Mouse (Mus musculus) CH12.LX (cell line): ENCODE measurements around the gene Prkce. TPM values are rescaled to one million over a fixed set of nuclear protein-coding genes. Genes with fewer than 3 reads are reported as not detected.

Experiments
- DNase-seq: peaks from one replicate; pipeline ENCODE4 v3.0.0-alpha.2; 2013; ENCODE audit errors: extremely low read depth
- H3K27ac ChIP-seq: 2 replicates; pipeline ENCODE4 v1.5.1; 2012; ENCODE audit warnings: low read depth, mild to moderate bottlenecking, control low read depth, moderate library complexity; ENCODE audit not compliant: insufficient read depth
- H3K27me3 ChIP-seq: replicated peaks from 2 replicates; pipeline ENCODE3; 2012; ENCODE audit warnings: inconsistent platforms
- H3K36me3 ChIP-seq, 2 experiments: replicated peaks in 1 of 2; 2 replicates each; pipeline versions ENCODE3 to v1.6.1; 2012; ENCODE audit warnings: inconsistent platforms in 1 of 2, low read length in 1 of 2, mild to moderate bottlenecking in 1 of 2, mixed read lengths in 1 of 2, moderate library complexity in 1 of 2; ENCODE audit not compliant: control insufficient read depth in 1 of 2, insufficient read depth in 1 of 2
- H3K4me1 ChIP-seq, 2 experiments: 2 replicates each; pipeline ENCODE4 v1.6.1; 2012; ENCODE audit warnings: inconsistent platforms in 1 of 2, moderate library complexity in 1 of 2; ENCODE audit not compliant: insufficient read depth in 2 of 2, control insufficient read depth in 1 of 2
- H3K4me2 ChIP-seq: 2 replicates; pipeline ENCODE4 v1.6.1; 2012; ENCODE audit warnings: low read depth, mild to moderate bottlenecking, control low read depth; ENCODE audit not compliant: poor library complexity, insufficient read depth, severe bottlenecking
- H3K4me3 ChIP-seq, 3 experiments: fragments of 150-350 bp in 1 of 3; sonication (generic) in 1 of 3; replicated peaks in 1 of 3; 2 replicates each; pipeline versions ENCODE3 to v1.5.1; 2011 to 2012; ENCODE audit warnings: low read depth in 2 of 3, low read length in 2 of 3, mild to moderate bottlenecking in 2 of 3, moderate library complexity in 2 of 3, control low read depth in 1 of 3, improper control_type of control experiment in 1 of 3, inconsistent platforms in 1 of 3, mixed read lengths in 1 of 3; ENCODE audit not compliant: poor library complexity in 1 of 3
- H3K79me2 ChIP-seq: replicated peaks from 2 replicates; pipeline ENCODE4 v1.6.1; 2012; ENCODE audit warnings: mild to moderate bottlenecking, moderate library complexity; ENCODE audit not compliant: control insufficient read depth, poor library complexity, insufficient read depth, severe bottlenecking; ENCODE audit errors: extremely low read depth
- H3K9ac ChIP-seq: 2 replicates; pipeline ENCODE4 v1.6.1; 2012; ENCODE audit warnings: low read depth, mild to moderate bottlenecking, control low read depth, moderate library complexity; ENCODE audit not compliant: insufficient read depth
- H3K9me3 ChIP-seq: replicated peaks from 2 replicates; pipeline ENCODE3; 2012; ENCODE audit warnings: low read length, inconsistent platforms, mixed read lengths
- E2F4 ChIP-seq: IDR thresholded peaks from 2 replicates; pipeline ENCODE4 v1.6.1; 2011; ENCODE audit warnings: low read depth, low read length, improper control_type of control experiment; ENCODE audit not compliant: insufficient replicate concordance
- ELF1 ChIP-seq: IDR thresholded peaks from 2 replicates; pipeline ENCODE4 v1.6.1; 2014; ENCODE audit warnings: low read depth, mild to moderate bottlenecking, inconsistent platforms, low read length, improper control_type of control experiment
- EP300 ChIP-seq: IDR thresholded peaks from 2 replicates; pipeline ENCODE4 v1.6.1; 2011; ENCODE audit warnings: low read length, improper control_type of control experiment
- ETS1 ChIP-seq: conservative IDR thresholded peaks from 2 replicates; pipeline ENCODE4 v1.6.1; 2012; ENCODE audit warnings: low read depth, mild to moderate bottlenecking, inconsistent platforms, low read length, improper control_type of control experiment, moderate library complexity
- IRF4 ChIP-seq: IDR thresholded peaks from 2 replicates; pipeline ENCODE4 v1.6.1; 2014; ENCODE audit warnings: low read depth, mild to moderate bottlenecking, inconsistent platforms, low read length, improper control_type of control experiment
- KAT2A ChIP-seq: IDR thresholded peaks from 2 replicates; pipeline ENCODE4 v1.6.1; 2012; ENCODE audit warnings: low read length, improper control_type of control experiment, inconsistent platforms; ENCODE audit not compliant: insufficient replicate concordance
- MAFK ChIP-seq: IDR thresholded peaks from 2 replicates; pipeline ENCODE4 v1.6.1; 2011; ENCODE audit warnings: low read length, improper control_type of control experiment; ENCODE audit not compliant: insufficient replicate concordance
- MAX ChIP-seq: IDR thresholded peaks from 2 replicates; pipeline ENCODE4 v1.6.1; 2011; ENCODE audit warnings: low read length, improper control_type of control experiment
- MEF2A ChIP-seq: IDR thresholded peaks from 2 replicates; pipeline ENCODE4 v1.6.1; 2014; ENCODE audit warnings: low read depth, mild to moderate bottlenecking, inconsistent platforms, low read length, improper control_type of control experiment, borderline replicate concordance
- MXI1 ChIP-seq: IDR thresholded peaks from 2 replicates; pipeline ENCODE4 v1.6.1; 2011; ENCODE audit warnings: mild to moderate bottlenecking, low read depth, low read length, improper control_type of control experiment
- MYC ChIP-seq: IDR thresholded peaks from 2 replicates; pipeline ENCODE4 v1.6.1; 2011; ENCODE audit warnings: low read depth, mild to moderate bottlenecking, improper control_type of control experiment, low read length
- POLR2A ChIP-seq: IDR thresholded peaks from 2 replicates; pipeline ENCODE4 v1.6.1; 2011; ENCODE audit warnings: low read depth, mild to moderate bottlenecking, improper control_type of control experiment, low read length
- POLR2AphosphoS2 ChIP-seq: IDR thresholded peaks from 2 replicates; pipeline ENCODE4 v1.6.1; 2011; ENCODE audit warnings: low read depth, low read length, improper control_type of control experiment
- RAD21 ChIP-seq: IDR thresholded peaks from 2 replicates; pipeline ENCODE4 v1.6.1; 2011; ENCODE audit warnings: low read depth, mild to moderate bottlenecking, low read length, improper control_type of control experiment, moderate library complexity
- SIN3A ChIP-seq: IDR thresholded peaks from 2 replicates; pipeline ENCODE4 v1.6.1; 2012; ENCODE audit warnings: low read length, improper control_type of control experiment, inconsistent platforms
- TBP ChIP-seq: conservative IDR thresholded peaks from 2 replicates; pipeline ENCODE4 v1.6.1; 2011; ENCODE audit warnings: low read depth, low read length, improper control_type of control experiment
- USF1 ChIP-seq: IDR thresholded peaks from 2 replicates; pipeline ENCODE4 v1.6.1; 2014; ENCODE audit warnings: low read depth, mild to moderate bottlenecking, inconsistent platforms, low read length, improper control_type of control experiment
- ZMIZ1 ChIP-seq: IDR thresholded peaks from 2 replicates; pipeline ENCODE4 v1.6.1; 2012; ENCODE audit warnings: low read depth, mild to moderate bottlenecking, inconsistent platforms, low read length, improper control_type of control experiment
- dilution Hi-C: fragments of 300-500 bp; cut with MboI; formaldehyde crosslinking; loops from 2 replicates; pipeline ENCODE4 v1.14.3; 2020; ENCODE audit warnings: low sequenced_read_pairs; ENCODE audit not compliant: extremely low pct_unique_long_range_greater_than_20kb, extremely low pct_ligation_motif_present
- in situ Hi-C: fragments of 300-500 bp; cut with MboI; formaldehyde crosslinking; loops from 3 replicates; pipeline ENCODE4 v1.14.3; 2019; ENCODE audit warnings: low sequenced_read_pairs, low pct_ligation_motif_present, low pct_unique_long_range_greater_than_20kb, mixed read lengths
- polyA plus RNA-seq: library from polyadenylated mRNA; unstranded; fragments of >175 nt; gene quantifications from 2 replicates; pipeline ENCODE4 v1.2.1, GENCODE M21; 2012; ENCODE audit warnings: low read depth; ENCODE audit not compliant: insufficient read length
- total RNA-seq, 2 experiments: library from RNA; depleted of rRNA; stranded (reverse); fragments of 300-350 nt in 1 of 2; fragments of >200 nt in 1 of 2; gene quantifications; 2 replicates each; pipeline ENCODE4 v1.2.3; 2012 to 2014

Gene Prkce
- total and polyA plus RNA-seq, 3 experiments, result 4.1 to 13.2 (median 11.4) TPM

DNA sequence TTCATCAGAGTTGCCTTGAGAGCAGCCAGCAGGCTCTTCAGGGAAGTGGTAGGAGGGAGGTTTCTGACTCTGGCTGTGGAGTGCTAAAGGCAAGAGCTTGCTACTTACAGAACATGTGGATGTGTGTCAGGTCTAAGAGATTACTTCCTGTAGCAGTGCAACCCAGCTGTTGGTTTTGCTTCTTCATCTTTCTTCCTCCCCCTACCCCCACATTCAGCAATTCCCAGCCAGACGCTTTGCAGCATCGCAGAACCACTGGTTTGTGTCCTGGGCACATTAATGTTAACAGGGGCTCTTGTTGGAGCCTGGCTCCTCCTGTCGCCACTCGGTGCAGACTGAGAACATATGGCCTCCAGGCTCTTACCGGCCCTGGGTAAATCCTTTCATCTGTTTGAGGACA lies 190.8 kb downstream of the Prkce start:
- Histone ChIP-seq H3K79me2 (no peaks in the 10 kb centered on the region; the same call in 1 of the 2 replicates), H3K4me3 (no peak overlapping the region), H3K27me3 (no peaks in the 10 kb centered on the region), H3K27ac (peak overlapping the region; percentile 5; the same call in 1 of the 2 replicates), H3K9me3 (no peaks in the 10 kb centered on the region), H3K4me2 (no peak overlapping the region), H3K36me3 (peaks cover 0 to 13% of the 10 kb centered on the region in 2 experiments), H3K9ac (peak overlapping the region; percentile 24), H3K4me1 (peaks cover 38 to 85% of the 10 kb centered on the region in 2 experiments)
- in situ Hi-C loops (no loop called here), dilution Hi-C loops (no loop called here)
- peak; percentile 63 for DNase-seq
- TF ChIP-seq RAD21 (no peak; the same call in 1 of the 2 replicates), ETS1 (peak; percentile 46; the same call in 1 of the 2 replicates), SIN3A (0 out of 2 replicates have a peak, but pooled peaks have one; percentile 40), POLR2AphosphoS2 (no peak), KAT2A (no peak), TBP (0 out of 2 replicates have a peak, but pooled peaks have one; percentile 32), ELF1 (peak; percentile 20; the same call in 1 of the 2 replicates), MYC (peak; percentile 42; the same call in 1 of the 2 replicates), USF1 (no peak), MAX (peak; percentile 47; the same call in 1 of the 2 replicates), MEF2A (no peak), MAFK (no peak), E2F4 (no peak), ZMIZ1 (no peak), EP300 (peak; percentile 62), IRF4 (peak; percentile 39; the same call in 1 of the 2 replicates)

DNA sequence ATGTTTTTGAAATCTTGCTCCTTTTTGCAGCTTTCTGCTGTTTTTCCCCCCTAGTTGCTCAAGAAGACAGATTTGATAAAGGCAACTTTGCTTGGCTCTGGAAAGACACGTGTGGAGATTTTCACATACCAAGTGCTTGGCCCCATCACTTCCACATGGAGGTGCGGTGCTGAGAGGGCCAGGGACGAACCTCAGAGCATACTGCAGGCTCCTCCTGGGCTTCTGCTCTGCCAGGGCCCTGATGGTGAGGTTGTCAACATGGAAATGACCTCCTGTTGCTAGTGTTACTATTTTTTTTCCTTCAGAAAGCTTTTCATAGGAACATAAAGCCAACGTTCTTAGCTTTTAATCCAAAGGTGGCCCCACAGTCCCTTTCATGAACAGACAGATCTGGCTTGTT lies 191.3 kb downstream of the Prkce start:
- no peaks in the 10 kb centered on the region for H3K27me3 ChIP-seq
- dilution Hi-C loops (no loop called here), in situ Hi-C loops (no loop called here)
- H3K9me3 ChIP-seq, result no peaks in the 10 kb centered on the region
- H3K27ac ChIP-seq, result peak overlapping the region; percentile 5; the same call in 1 of the 2 replicates
- H3K4me2 ChIP-seq, result no peak overlapping the region
- no peak for DNase-seq
- TF ChIP-seq SIN3A, result 0 out of 2 replicates have a peak, but pooled peaks have one; percentile 36
- TF ChIP-seq POLR2A, result no peak
- 0 out of 2 replicates have a peak, but pooled peaks have one; percentile 11 for TF ChIP-seq MXI1
- H3K36me3 ChIP-seq, result peaks cover 0 to 13% of the 10 kb centered on the region in 2 experiments
- no peak overlapping the region for H3K4me3 ChIP-seq
- peaks cover 43 to 88% of the 10 kb centered on the region in 2 experiments for H3K4me1 ChIP-seq
- H3K9ac ChIP-seq, result 0 out of 2 replicates have a peak overlapping the region, but pooled peaks have one; percentile 24
- no peaks in the 10 kb centered on the region; the same call in 1 of the 2 replicates for H3K79me2 ChIP-seq
